Comparison of ENCODE assay signal across 8 mouse cellular contexts in the genomic region with DNA sequence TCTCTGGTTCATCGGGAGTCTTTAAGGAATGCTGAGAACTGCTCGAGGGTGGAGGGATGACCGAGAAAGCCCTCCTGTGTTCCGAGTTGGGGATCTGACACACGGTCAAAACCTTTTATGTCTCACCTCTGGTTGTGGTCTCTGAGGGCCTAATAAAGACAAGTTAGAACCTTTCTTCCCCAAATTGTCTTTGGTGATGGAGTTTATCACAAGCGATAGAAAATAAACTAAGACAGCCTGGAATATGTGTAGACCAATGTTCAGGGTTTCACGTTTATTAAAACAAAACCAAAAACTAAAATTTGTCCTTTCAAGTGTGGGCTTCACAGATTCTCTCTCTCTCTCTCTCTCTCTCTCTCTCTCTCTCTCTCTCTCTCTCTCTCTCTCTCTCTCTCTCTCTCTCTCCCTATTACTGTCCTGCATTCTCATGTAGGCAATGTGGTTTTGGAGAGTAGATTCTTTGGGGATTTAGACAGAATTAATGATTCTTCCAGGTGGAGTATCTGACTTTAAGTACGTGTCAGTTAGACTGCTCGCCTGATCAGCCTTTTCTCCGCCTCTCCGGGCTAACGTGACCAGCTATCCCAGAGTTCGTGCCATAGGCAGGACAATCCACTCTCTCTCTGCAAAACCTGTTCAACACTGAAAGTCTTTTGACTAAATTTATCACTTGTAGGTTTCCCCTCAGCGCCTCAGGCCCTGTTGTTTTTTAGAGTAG. TPM values are rescaled to one million over a fixed set of nuclear protein-coding genes. Genes with fewer than 3 reads are reported as not detected.
DNase-seq lines count a peak whose midpoint lies in the region; ATAC-seq and TF ChIP-seq lines count a peak whose summit lies in the region.

No protein-coding gene starts in this region.

- no peak for TF ChIP-seq POLR2A in lung, adult 2 months (IDR thresholded peaks at IDR 0.05; ENCODE audit: borderline replicate concordance, extremely low read depth, low read depth, low read length)

- no peak for DNase-seq in forebrain, embryonic 10.5 days (ENCODE audit: extremely low spot score, low spot score)
- no peak for DNase-seq in lung, adult 2 months
- no peak for DNase-seq in lung, adult 18-20 months
- DNase-seq in limb, embryonic 10.5 days (ENCODE audit: low spot score) = no peak
- no peak for DNase-seq in urinary bladder, postnatal 36 days (ENCODE audit: low spot score in 2 of 2)
- no peak for DNase-seq in retina, embryonic 14.5 days (ENCODE audit: low spot score)

- peak overlapping the region; percentile 30; the same call in 1 of the 2 replicates for H3K27ac ChIP-seq in forebrain, embryonic 10.5 days
- no peak overlapping the region for H3K27ac ChIP-seq in forebrain, embryonic 13.5 days
- peak overlapping the region; percentile 75 for H3K27ac ChIP-seq in limb, embryonic 10.5 days
- H3K27ac ChIP-seq in neural tube, embryonic 15.5 days (replicated peaks) = no peak overlapping the region

- peak overlapping the region; percentile 23 for H3K4me3 ChIP-seq in forebrain, embryonic 10.5 days
- H3K4me3 ChIP-seq in forebrain, embryonic 13.5 days = no peak overlapping the region
- peak overlapping the region; percentile 6 for H3K4me3 ChIP-seq in lung, adult 2 months (replicated peaks; ENCODE audit: extremely low read depth, low read depth, low read length)
- peak overlapping the region; percentile 30 for H3K4me3 ChIP-seq in limb, embryonic 10.5 days
- H3K4me3 ChIP-seq in neural tube, embryonic 15.5 days (replicated peaks) = no peak overlapping the region

- peaks cover 12% of the 10 kb centered on the region for H3K4me1 ChIP-seq in forebrain, embryonic 10.5 days
- H3K4me1 ChIP-seq in forebrain, embryonic 13.5 days = no peaks in the 10 kb centered on the region
- peaks cover 2% of the 10 kb centered on the region; the same call in 1 of the 2 replicates for H3K4me1 ChIP-seq in lung, adult 2 months (ENCODE audit: control insufficient read depth, insufficient read depth, low read length)
- H3K4me1 ChIP-seq in limb, embryonic 10.5 days = peaks cover 36% of the 10 kb centered on the region
- peaks cover 4% of the 10 kb centered on the region; the same call in 1 of the 2 replicates for H3K4me1 ChIP-seq in neural tube, embryonic 15.5 days

- no peaks in the 10 kb centered on the region for H3K27me3 ChIP-seq in forebrain, embryonic 10.5 days (ENCODE audit: poor library complexity, severe bottlenecking)
- no peaks in the 10 kb centered on the region for H3K27me3 ChIP-seq in forebrain, embryonic 13.5 days
- no peaks in the 10 kb centered on the region for H3K27me3 ChIP-seq in limb, embryonic 10.5 days (ENCODE audit: low read depth, poor library complexity, severe bottlenecking)
- no peaks in the 10 kb centered on the region for H3K27me3 ChIP-seq in neural tube, embryonic 15.5 days (replicated peaks)

- no peak for ATAC-seq in forebrain, embryonic 13.5 days
- no peak for ATAC-seq in neural tube, embryonic 15.5 days (ENCODE audit: low FRiP score)

- H3K9ac ChIP-seq in forebrain, embryonic 13.5 days = no peak overlapping the region
- no peak overlapping the region for H3K9ac ChIP-seq in neural tube, embryonic 15.5 days (replicated peaks)

- no peak for TF ChIP-seq CTCF in lung, adult 2 months (IDR thresholded peaks at IDR 0.05; ENCODE audit: insufficient read depth, low read length)

- no peak overlapping the region for H3K4me2 ChIP-seq in forebrain, embryonic 13.5 days
- peak overlapping the region; percentile 32 for H3K4me2 ChIP-seq in neural tube, embryonic 15.5 days

- H3K9me3 ChIP-seq in forebrain, embryonic 10.5 days = no peaks in the 10 kb centered on the region
- no peaks in the 10 kb centered on the region for H3K9me3 ChIP-seq in forebrain, embryonic 13.5 days (replicated peaks)
- H3K9me3 ChIP-seq in limb, embryonic 10.5 days (replicated peaks) = no peaks in the 10 kb centered on the region
- H3K9me3 ChIP-seq in neural tube, embryonic 15.5 days (replicated peaks) = no peaks in the 10 kb centered on the region

- 64% methylated on average over 14 of the region's 14 CpGs for WGBS in forebrain, embryonic 10.5 days
- 63% methylated on average over 14 of the region's 14 CpGs for WGBS in forebrain, embryonic 13.5 days
- 59% methylated on average over 14 of the region's 14 CpGs for WGBS in lung, adult 2 months
- WGBS in limb, embryonic 10.5 days = 62% methylated on average over 14 of the region's 14 CpGs
- WGBS in neural tube, embryonic 15.5 days = 55% methylated on average over 14 of the region's 14 CpGs

- no peaks in the 10 kb centered on the region for H3K36me3 ChIP-seq in forebrain, embryonic 10.5 days (replicated peaks)
- H3K36me3 ChIP-seq in forebrain, embryonic 13.5 days (ENCODE audit: poor library complexity, severe bottlenecking) = no peaks in the 10 kb centered on the region
- peaks cover 4% of the 10 kb centered on the region for H3K36me3 ChIP-seq in limb, embryonic 10.5 days
- no peaks in the 10 kb centered on the region for H3K36me3 ChIP-seq in neural tube, embryonic 15.5 days

RNA-seq across cellular contexts. Expression of a gene that starts 35.1 kb away (rescaled TPM):
- 4.8 and 5.9 TPM in 2 replicates for polyA plus RNA-seq in forebrain, embryonic 10.5 days (2016; fragmentation: Nextera tagmentation; extraction: Ambion mirVana)
- polyA plus RNA-seq in forebrain, embryonic 13.5 days (2015; fragmentation: Nextera tagmentation; extraction: Ambion mirVana) = 4.3 and 4.7 TPM in 2 replicates
- 104 and 117 TPM in 2 replicates for polyA plus RNA-seq in lung, adult 2 months (2012; rRNA removed)
- 22.5 and 31.5 TPM in 2 replicates for polyA plus RNA-seq in limb, embryonic 10.5 days (2016; fragmentation: Nextera tagmentation; extraction: Ambion mirVana)
- 4.1 and 12.9 TPM in 2 replicates for polyA plus RNA-seq in neural tube, embryonic 15.5 days (2015; fragmentation: Nextera tagmentation; extraction: Ambion mirVana)

RNA-seq across cellular contexts. Expression of a gene that starts 46.2 kb away (rescaled TPM):
- 54.0 and 58.3 TPM in 2 replicates for polyA plus RNA-seq in forebrain, embryonic 10.5 days (2016; fragmentation: Nextera tagmentation; extraction: Ambion mirVana)
- 59.3 and 61.8 TPM in 2 replicates for polyA plus RNA-seq in forebrain, embryonic 13.5 days (2015; fragmentation: Nextera tagmentation; extraction: Ambion mirVana)
- 39.0 and 39.7 TPM in 2 replicates for polyA plus RNA-seq in lung, adult 2 months (2012; rRNA removed)
- polyA plus RNA-seq in limb, embryonic 10.5 days (2016; fragmentation: Nextera tagmentation; extraction: Ambion mirVana) = 56.3 and 62.4 TPM in 2 replicates
- polyA plus RNA-seq in neural tube, embryonic 15.5 days (2015; fragmentation: Nextera tagmentation; extraction: Ambion mirVana) = 46.0 and 51.3 TPM in 2 replicates

Comparison
In these comparisons a context has a peak if more than half of its experiments do, and no peak if none do; other contexts are left out.
1. H3K27ac ChIP-seq: peak in forebrain, embryonic 10.5 days (single experiment) and limb, embryonic 10.5 days (single experiment); none in forebrain, embryonic 13.5 days (single experiment) and neural tube, embryonic 15.5 days (single experiment).
2. H3K4me3 ChIP-seq: peak in forebrain, embryonic 10.5 days (single experiment), lung, adult 2 months (single experiment) and limb, embryonic 10.5 days (single experiment); none in forebrain, embryonic 13.5 days (single experiment) and neural tube, embryonic 15.5 days (single experiment).